Mouse (Mus musculus) embryonic facial prominence, embryonic 12.5 days (tissue): ENCODE results near the gene Cltb. TPM values are rescaled to one million over a fixed set of nuclear protein-coding genes. Genes with fewer than 3 reads are reported as not detected.

Experiments
- ATAC-seq: fragments of 200-750 bp; cut with Nextera tagmentation; 2 replicates; pipeline ENCODE4 v1.8.0; 2017; ENCODE audit not compliant: insufficient number of reproducible peaks, insufficient read depth, low FRiP score, low TSS enrichment
- H3K27ac ChIP-seq: fragments of 300-500 bp; sonication (generic); 2 replicates; pipeline ENCODE4 v1.5.1; 2016; ENCODE audit warnings: mild to moderate bottlenecking
- H3K27me3 ChIP-seq: fragments of 300-500 bp; sonication (generic); 2 replicates; pipeline ENCODE4 v1.6.1; 2016; ENCODE audit warnings: mild to moderate bottlenecking, moderate library complexity
- H3K36me3 ChIP-seq: fragments of 300-500 bp; sonication (generic); 2 replicates; pipeline ENCODE4 v1.6.1; 2016; ENCODE audit warnings: mild to moderate bottlenecking
- H3K4me1 ChIP-seq: fragments of 300-500 bp; sonication (generic); 2 replicates; pipeline ENCODE4 v1.6.1; 2016
- H3K4me2 ChIP-seq: fragments of 300-500 bp; sonication (generic); replicated peaks from 2 replicates; pipeline ENCODE4 v1.6.1; 2016; ENCODE audit warnings: mild to moderate bottlenecking, moderate library complexity
- H3K4me3 ChIP-seq: fragments of 300-500 bp; sonication (generic); 2 replicates; pipeline ENCODE4 v1.5.1; 2016; ENCODE audit warnings: mild to moderate bottlenecking
- H3K9ac ChIP-seq: fragments of 300-500 bp; sonication (generic); 2 replicates; pipeline ENCODE4 v1.6.1; 2016; ENCODE audit warnings: mild to moderate bottlenecking, moderate library complexity
- H3K9me3 ChIP-seq: fragments of 300-500 bp; sonication (generic); 2 replicates; pipeline ENCODE4 v1.6.1; 2016; ENCODE audit warnings: mild to moderate bottlenecking, moderate library complexity
- WGBS: fragments of 180-500 bp; shearing (Covaris S2); methylation state at CpG from one replicate; pipeline ENCODE4 v1.1.7; 2016; 5-methylcytosine and 5-hydroxymethylcytosine counted together
- polyA plus RNA-seq: library from polyadenylated mRNA; unstranded; fragments of >200 nt; fragmentation: Nextera tagmentation; extraction: Ambion mirVana; gene quantifications from 2 replicates; pipeline ENCODE4 v1.2.1, GENCODE M21; 2016

Gene Cltb
- polyA plus RNA-seq, 1 experiment from 2014 or later: 28.0 TPM

DNA sequence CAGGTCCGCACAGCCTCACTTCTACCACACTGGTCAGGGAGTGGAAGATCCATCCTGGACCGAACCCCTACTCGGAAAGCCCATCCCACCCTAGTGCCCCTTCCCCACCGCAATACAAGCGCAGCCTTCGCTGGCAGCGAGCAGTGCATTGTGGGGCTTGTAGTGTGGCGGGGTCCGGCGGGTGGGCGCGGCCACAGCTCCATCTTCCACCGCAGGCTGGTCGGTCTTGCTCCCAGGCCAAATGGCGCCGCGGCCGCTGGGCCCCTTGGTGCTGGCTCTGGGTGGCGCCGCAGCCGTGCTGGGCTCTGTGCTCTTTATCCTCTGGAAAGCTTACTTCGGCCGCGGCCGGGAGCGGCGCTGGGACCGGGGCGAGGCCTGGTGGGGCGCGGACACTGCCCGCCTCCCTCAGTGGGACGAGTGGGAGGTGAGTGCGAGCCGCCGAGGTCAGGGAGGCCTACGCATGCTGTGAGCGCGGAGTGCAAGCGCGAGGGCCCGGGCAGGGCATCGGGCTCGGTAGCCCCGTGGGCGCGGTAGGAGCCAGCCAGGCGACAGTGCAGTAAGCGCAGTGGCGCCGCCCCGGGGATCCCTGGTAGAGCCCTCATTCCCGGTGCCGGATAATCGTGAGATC lies 36.2 kb downstream of the Cltb start, which contains the start of gene Arl10:
Gene Arl10 (plus strand): TSS at position 162 of the 628 bp plus-strand sequence.
- Histone ChIP-seq H3K9ac (peak within 1 kb of the TSS; percentile 91), H3K4me2 (peak within 1 kb of the TSS; percentile 82), H3K4me1 (peaks cover 12% of the 10 kb centered on the region), H3K27me3 (no peaks in the 10 kb centered on the region), H3K4me3 (peak within 1 kb of the TSS; percentile 99), H3K9me3 (no peaks in the 10 kb centered on the region), H3K36me3 (peaks cover 31% of the 10 kb centered on the region; the same call in 1 of the 2 replicates), H3K27ac (peak within 1 kb of the TSS; percentile 77)
- WGBS: under 1% methylated on average over 55 of the region's 55 CpGs
- peak; percentile 85 for ATAC-seq

DNA sequence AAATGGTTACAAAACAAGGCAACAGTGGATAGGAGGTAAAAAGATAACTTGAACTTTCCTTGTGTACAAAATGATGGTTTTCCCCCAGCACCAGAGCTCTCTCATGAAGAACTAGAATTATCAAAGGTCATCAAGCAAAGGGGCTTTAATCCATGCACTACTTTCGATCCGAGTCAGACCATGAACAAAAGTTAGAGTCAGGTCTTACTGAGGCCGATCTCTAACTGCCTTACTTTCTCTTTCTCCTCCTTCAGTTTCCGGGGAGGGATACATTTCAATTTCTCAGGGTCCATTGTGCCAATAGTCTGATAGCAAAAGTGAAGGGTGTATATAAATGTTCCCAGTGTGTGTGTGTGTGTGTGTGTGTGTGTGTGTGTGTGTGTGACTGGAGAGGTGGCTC lies 38.5 kb downstream of the Cltb start:
- Histone ChIP-seq H3K27ac (no peak overlapping the region), H3K27me3 (no peaks in the 10 kb centered on the region), H3K9me3 (no peaks in the 10 kb centered on the region), H3K9ac (no peak overlapping the region), H3K4me3 (no peak overlapping the region), H3K36me3 (peaks cover 8% of the 10 kb centered on the region; the same call in 1 of the 2 replicates), H3K4me1 (peaks cover 12% of the 10 kb centered on the region), H3K4me2 (no peak overlapping the region)
- no peak for ATAC-seq
- WGBS: 82% methylated on average over 4 of the region's 4 CpGs

DNA sequence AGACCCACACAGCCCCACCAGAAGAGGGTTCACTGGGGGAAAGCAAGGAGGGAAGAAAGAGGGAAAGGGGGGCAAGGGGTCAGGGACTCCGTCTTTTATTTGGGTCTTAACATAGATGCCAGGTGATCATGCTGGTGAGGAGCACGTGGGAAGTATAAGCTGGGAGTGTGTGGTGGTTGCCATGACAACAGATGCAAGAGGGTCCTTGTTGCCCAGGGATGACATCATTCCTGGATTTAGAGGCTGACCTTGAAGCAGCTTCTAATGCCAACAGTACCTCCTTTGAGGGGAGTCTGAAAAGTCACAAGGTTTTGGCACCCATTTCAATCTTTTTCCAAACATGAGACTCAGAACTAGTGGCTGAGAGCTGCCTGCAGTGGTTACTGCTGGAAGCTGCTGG lies 39.5 kb downstream of the Cltb start:
- no peak for ATAC-seq
- Histone ChIP-seq H3K36me3 (0 out of 2 replicates have a peak, but pooled peaks cover under 1% of the 10 kb centered on the region), H3K27me3 (no peaks in the 10 kb centered on the region), H3K4me2 (no peak overlapping the region), H3K4me1 (peaks cover 10% of the 10 kb centered on the region), H3K4me3 (no peak overlapping the region), H3K9ac (no peak overlapping the region), H3K9me3 (no peaks in the 10 kb centered on the region), H3K27ac (no peak overlapping the region)
- WGBS: 38% methylated on average over 2 of the region's 2 CpGs

DNA sequence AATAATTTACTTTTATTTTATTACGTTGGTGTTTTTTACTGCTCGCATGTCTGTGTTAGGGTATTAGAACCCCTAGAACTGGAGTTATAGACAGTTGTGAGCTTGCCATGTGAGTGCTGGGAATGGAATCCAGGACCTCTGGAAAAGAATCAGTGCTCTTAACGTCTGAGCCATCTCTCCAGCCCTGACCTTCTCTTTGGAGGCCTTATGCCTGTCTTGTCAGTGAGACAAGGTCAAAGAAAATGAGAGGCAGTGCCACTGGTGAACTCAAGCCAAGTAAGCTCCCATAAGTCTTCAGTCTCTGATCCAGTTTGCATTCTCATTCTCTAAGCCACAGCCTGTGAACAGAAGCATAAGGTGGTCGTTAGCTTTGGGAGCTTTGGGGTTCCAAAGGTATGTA lies 40.4 kb downstream of the Cltb start:
- no peaks in the 10 kb centered on the region for H3K9me3 ChIP-seq
- H3K36me3 ChIP-seq: no peaks in the 10 kb centered on the region
- no peak overlapping the region for H3K4me2 ChIP-seq
- H3K4me1 ChIP-seq: peaks cover 3% of the 10 kb centered on the region
- no peak overlapping the region for H3K4me3 ChIP-seq
- no peak overlapping the region for H3K27ac ChIP-seq
- WGBS: 72% methylated on average over 4 of the region's 4 CpGs
- no peak for ATAC-seq
- H3K27me3 ChIP-seq: no peaks in the 10 kb centered on the region
- H3K9ac ChIP-seq: no peak overlapping the region

DNA sequence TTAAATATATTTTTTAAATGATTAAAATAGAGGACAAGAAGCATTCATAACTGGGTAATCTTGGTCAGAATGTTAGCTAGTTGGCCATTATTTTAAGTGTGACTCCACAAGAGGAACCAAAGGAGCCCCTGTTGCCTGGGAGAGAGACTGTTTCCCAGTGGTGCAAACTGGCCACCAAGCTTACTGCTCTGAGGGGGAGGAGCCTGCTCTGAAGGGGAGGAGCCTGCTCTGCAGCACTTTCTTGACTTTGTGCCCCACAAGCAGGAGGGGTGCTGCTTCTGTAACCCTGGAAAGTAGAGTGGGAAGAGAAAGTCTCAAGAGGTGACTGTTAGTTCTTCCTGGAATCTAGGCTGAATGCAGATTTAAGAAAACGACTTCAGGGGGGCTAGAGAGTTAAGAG lies 41.9 kb downstream of the Cltb start:
- H3K4me1 ChIP-seq: peaks cover 2% of the 10 kb centered on the region; the same call in 1 of the 2 replicates
- H3K4me2 ChIP-seq: no peak overlapping the region
- no peak overlapping the region for H3K4me3 ChIP-seq
- H3K27ac ChIP-seq: no peak overlapping the region
- 50% methylated on average over 1 of the region's 1 CpGs for WGBS
- ATAC-seq: no peak
- H3K27me3 ChIP-seq: no peaks in the 10 kb centered on the region
- H3K36me3 ChIP-seq: no peaks in the 10 kb centered on the region
- no peaks in the 10 kb centered on the region for H3K9me3 ChIP-seq
- H3K9ac ChIP-seq: no peak overlapping the region

DNA sequence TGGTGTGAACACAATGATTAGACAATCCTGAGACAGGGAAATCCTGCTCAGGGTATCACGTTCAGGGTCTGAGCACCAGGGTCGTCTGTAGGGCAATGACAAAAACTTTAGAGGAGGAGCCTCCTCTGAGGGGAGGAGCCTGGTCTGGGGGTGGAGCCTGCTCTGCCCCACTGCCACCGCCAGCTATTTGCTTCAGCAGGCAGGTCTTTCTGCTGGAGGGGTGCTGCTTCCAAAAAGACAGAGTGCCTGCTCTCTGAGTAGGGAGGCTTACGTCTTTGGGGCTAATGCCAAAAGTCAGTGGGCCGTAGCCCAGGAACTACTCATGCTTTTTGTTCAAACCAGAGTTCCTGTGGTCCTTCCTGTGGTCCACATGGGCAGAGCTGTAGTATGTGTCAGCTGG lies 42.8 kb downstream of the Cltb start:
- WGBS: 43% methylated on average over 5 of the region's 5 CpGs
- H3K36me3 ChIP-seq: no peaks in the 10 kb centered on the region
- no peak for ATAC-seq
- H3K27ac ChIP-seq: no peak overlapping the region
- peaks cover 7% of the 10 kb centered on the region; the same call in 1 of the 2 replicates for H3K4me1 ChIP-seq
- no peaks in the 10 kb centered on the region for H3K9me3 ChIP-seq
- no peak overlapping the region for H3K9ac ChIP-seq
- H3K4me2 ChIP-seq: no peak overlapping the region
- H3K4me3 ChIP-seq: no peak overlapping the region
- no peaks in the 10 kb centered on the region for H3K27me3 ChIP-seq

DNA sequence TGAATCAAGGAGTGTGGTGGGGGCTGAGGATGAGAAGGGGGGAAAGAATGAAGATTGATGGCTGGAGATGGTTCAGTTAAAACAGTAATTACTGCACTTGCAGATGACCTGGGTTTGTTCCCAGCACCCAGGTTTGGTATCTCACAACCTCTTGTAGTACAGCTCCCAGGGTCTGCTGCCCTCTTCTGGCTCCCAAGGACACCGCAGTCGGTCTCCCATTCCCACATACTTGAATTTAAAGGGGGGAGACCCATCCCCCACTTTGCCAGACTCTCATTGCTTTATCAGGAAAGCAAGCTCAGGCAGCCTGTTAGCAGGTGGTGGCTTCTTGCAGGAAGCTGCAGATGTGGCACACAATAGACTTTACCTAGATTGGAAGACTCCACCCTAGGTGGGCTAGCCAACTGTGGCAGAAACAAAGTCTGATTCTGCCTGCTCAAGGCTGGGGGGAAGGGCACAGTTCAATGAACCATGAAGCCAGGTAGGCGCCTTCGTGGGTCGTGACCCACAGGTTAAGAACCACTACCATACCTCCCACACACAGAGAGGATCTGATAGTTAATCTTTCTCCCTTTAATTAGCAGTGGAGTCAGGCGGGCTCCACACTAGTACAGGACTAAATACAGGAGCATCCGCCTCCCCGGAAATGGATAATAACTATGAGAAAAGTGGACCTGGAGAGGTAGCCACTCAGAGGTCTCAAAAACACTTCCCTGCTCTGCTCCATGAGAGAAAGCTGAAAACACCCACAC lies 45.4 kb downstream of the Cltb start:
- Histone ChIP-seq H3K27me3 (no peaks in the 10 kb centered on the region), H3K4me2 (peak overlapping the region; percentile 92)

DNA sequence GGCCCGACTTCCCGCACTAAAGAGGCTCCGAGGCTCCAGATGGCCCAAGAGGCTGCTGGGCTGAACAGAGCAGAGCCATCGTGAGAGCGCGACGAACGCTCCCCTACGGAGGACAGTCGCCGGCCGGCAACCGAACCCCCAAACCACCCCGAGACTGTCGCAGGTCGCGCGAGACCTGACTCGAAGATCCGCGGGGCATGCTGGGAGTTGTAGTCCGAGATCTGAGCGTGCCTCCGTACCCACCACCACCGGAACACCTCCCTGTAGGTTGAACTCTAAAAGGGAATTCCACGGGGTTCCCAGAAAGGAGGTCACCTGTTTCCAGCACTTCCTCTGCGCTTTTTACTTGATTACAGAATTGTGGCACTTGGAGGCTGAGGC lies 46.0 kb downstream of the Cltb start, which contains the start of gene 4833439L19Rik:
Gene 4833439L19Rik (minus strand): TSS at position 235 of the 381 bp plus-strand sequence.
- ATAC-seq: peak; percentile 95
- no peaks in the 10 kb centered on the region for H3K9me3 ChIP-seq
- peak within 1 kb of the TSS; percentile 94 for H3K9ac ChIP-seq
- peak within 1 kb of the TSS; percentile 99 for H3K4me3 ChIP-seq
- peak within 1 kb of the TSS; percentile 76 for H3K27ac ChIP-seq
- no peaks in the 10 kb centered on the region for H3K27me3 ChIP-seq
- H3K4me1 ChIP-seq: peaks cover 7% of the 10 kb centered on the region; the same call in 1 of the 2 replicates
- under 1% methylated on average over 27 of the region's 27 CpGs for WGBS
- H3K36me3 ChIP-seq: peaks cover 30% of the 10 kb centered on the region
- peak within 1 kb of the TSS; percentile 92 for H3K4me2 ChIP-seq

More for the DNA sequence above, 45.4 kb downstream of the Cltb start:
- no peak for ATAC-seq
- no peak overlapping the region for H3K27ac ChIP-seq
- peaks cover 24% of the 10 kb centered on the region for H3K36me3 ChIP-seq
- H3K4me3 ChIP-seq: peak overlapping the region; percentile 99
- no peak overlapping the region for H3K9ac ChIP-seq
- peaks cover 7% of the 10 kb centered on the region; the same call in 1 of the 2 replicates for H3K4me1 ChIP-seq
- H3K9me3 ChIP-seq: no peaks in the 10 kb centered on the region
- WGBS: 38% methylated on average over 8 of the region's 8 CpGs

DNA sequence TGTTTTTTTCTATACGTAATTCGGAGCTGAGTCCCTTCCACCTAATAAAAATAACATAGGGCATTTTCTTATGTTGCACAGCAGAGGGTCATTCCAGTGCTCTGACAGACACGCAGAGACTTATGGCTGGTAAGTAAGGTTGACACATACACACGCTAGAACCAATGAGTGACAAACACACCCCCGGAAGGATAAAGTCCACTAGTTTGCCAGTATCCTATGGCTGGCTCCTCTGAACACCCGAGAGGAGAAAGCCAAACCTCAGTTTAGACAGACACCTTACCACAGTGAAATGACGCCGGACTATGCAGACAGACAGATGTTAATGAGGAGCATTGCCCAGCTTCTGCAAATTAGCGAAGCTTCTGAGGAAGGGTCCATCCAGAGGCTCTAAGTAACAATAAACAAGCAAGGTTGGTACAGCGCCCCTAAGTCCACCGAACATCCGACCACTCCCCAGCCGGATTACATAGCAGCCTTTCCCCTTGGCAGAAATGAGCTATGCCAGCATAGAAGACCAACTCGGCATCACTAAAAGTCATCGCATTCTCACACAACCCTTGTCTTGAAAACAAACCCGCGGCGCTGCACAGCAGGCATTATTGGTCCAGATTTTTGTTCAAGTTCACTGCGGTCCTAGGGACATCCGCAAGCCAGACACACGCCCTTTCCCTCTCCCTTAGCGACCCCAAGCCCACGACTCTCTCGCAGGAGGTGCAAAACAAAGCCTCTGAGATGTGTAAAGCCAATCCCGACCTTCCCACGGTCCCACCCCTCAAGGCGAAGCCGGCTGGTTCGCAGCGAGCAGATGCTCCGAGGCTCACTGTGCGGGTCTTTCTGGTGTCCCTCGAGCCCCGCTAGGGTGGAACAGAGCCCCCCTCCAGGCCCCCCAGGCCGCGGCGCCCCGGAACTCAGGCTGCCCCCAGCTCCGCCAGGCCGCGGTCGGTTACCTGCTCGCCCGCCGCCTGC lies 46.6 kb downstream of the Cltb start:
- Histone ChIP-seq H3K4me2 (peak overlapping the region; percentile 92), H3K4me1 (peaks cover 7% of the 10 kb centered on the region; the same call in 1 of the 2 replicates), H3K9ac (peak overlapping the region; percentile 94), H3K4me3 (peak overlapping the region; percentile 99), H3K27me3 (no peaks in the 10 kb centered on the region), H3K9me3 (no peaks in the 10 kb centered on the region), H3K27ac (peak overlapping the region; percentile 76), H3K36me3 (peaks cover 37% of the 10 kb centered on the region)
- WGBS: 12% methylated on average over 45 of the region's 45 CpGs
- ATAC-seq: peak; percentile 65

DNA sequence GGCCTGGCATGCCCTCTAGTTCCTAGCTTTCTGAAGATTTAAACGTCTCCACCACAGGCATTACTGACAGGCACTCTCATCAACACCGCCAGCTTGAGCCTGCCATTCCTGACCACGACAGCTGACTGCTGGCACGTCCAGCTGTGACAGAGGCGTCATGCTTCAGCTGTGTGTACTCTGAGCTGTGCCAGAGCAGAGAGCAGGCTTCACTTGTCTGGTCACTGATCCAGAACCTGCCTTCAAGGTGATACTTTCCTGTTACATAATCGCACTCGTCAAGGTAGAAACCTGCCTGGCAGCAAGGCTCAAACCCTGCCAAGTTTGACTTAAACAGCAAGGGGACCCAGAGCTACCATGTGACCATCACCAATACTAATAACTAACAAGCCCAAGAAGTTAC lies 48.6 kb downstream of the Cltb start:
- peaks cover 7% of the 10 kb centered on the region; the same call in 1 of the 2 replicates for H3K4me1 ChIP-seq
- WGBS: 84% methylated on average over 7 of the region's 7 CpGs
- H3K9me3 ChIP-seq: no peaks in the 10 kb centered on the region
- no peak overlapping the region for H3K9ac ChIP-seq
- no peak overlapping the region for H3K4me2 ChIP-seq
- H3K4me3 ChIP-seq: no peak overlapping the region
- no peaks in the 10 kb centered on the region for H3K27me3 ChIP-seq
- H3K36me3 ChIP-seq: peaks cover 56% of the 10 kb centered on the region
- H3K27ac ChIP-seq: no peak overlapping the region
- no peak for ATAC-seq

DNA sequence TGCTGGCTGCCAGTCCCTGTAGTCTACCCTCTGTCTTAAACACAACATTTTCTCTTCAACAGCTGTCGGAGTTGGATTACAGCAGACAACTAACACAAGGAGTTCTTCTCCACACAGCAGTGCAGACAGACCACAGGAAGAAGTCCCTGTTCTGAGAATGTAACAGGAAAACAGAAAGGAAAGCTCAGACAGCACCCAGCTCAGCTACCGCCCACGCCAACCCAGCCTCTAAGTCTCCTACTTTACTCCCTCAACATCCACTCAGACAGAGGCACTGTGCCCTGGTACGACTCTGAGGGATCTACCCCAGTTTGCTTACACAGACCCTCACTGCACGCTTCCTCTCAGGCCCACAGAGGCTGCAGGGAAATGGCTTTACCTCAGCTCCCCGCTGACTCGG lies 50.5 kb downstream of the Cltb start:
- no peak for ATAC-seq
- H3K4me3 ChIP-seq: no peak overlapping the region
- H3K4me2 ChIP-seq: no peak overlapping the region
- WGBS: 92% methylated on average over 7 of the region's 7 CpGs
- H3K4me1 ChIP-seq: peaks cover 7% of the 10 kb centered on the region; the same call in 1 of the 2 replicates
- no peak overlapping the region for H3K27ac ChIP-seq
- no peaks in the 10 kb centered on the region for H3K9me3 ChIP-seq
- H3K36me3 ChIP-seq: peaks cover 75% of the 10 kb centered on the region
- no peak overlapping the region for H3K9ac ChIP-seq
- no peaks in the 10 kb centered on the region for H3K27me3 ChIP-seq
